Mouse (Mus musculus): Measurements from ENCODE around the gene Timm8b. TPM values are rescaled to one million over a fixed set of nuclear protein-coding genes. Genes with fewer than 3 reads are reported as not detected.

The Timm8b gene
- polyA plus RNA-seq, 1 experiment from 2014 or later = 325 TPM

DNA sequence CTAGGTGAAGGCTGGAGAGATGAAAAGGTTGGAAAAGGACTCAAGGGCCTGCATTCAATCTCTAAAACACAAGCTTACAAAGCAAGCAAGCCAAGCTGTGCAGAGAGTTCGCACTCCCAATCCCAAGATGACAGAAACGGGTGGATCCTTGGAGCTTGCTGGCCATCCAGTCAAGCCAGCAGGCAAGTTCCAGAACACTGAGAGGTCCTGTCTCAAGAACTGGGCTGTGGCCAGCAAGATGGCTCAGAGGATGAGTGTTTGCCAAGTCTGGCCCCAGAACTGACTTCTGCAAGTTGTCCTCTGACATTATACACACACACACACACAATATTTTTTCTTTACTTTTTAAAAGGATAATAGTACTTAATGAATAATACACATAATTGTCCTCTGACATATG is 35.8 kb upstream of the Timm8b start:
- Histone ChIP-seq H3K4me1 (ENCODE audit: control insufficient read depth, insufficient read depth, low read length) (no peaks in the 10 kb centered on the region), H3K27me3 (ENCODE audit: control insufficient read depth, insufficient read depth, low read depth, low read length) (no peaks in the 10 kb centered on the region), H3K27ac (ENCODE audit: low read length) (no peak overlapping the region), H3K36me3 (ENCODE audit: control insufficient read depth, insufficient read depth, low read length) (no peaks in the 10 kb centered on the region), H3K9ac (ENCODE audit: low read depth, low read length) (no peak overlapping the region), H3K9me3 (replicated peaks; ENCODE audit: control insufficient read depth, low read length, poor library complexity, severe bottlenecking) (no peaks in the 10 kb centered on the region), H3K4me3 (ENCODE audit: low read depth, low read length) (no peak overlapping the region), H3K4me2 (ENCODE audit: low read length) (no peak overlapping the region)
- ATAC-seq = no peak
- WGBS = 76% methylated on average over 2 of the region's 2 CpGs

DNA sequence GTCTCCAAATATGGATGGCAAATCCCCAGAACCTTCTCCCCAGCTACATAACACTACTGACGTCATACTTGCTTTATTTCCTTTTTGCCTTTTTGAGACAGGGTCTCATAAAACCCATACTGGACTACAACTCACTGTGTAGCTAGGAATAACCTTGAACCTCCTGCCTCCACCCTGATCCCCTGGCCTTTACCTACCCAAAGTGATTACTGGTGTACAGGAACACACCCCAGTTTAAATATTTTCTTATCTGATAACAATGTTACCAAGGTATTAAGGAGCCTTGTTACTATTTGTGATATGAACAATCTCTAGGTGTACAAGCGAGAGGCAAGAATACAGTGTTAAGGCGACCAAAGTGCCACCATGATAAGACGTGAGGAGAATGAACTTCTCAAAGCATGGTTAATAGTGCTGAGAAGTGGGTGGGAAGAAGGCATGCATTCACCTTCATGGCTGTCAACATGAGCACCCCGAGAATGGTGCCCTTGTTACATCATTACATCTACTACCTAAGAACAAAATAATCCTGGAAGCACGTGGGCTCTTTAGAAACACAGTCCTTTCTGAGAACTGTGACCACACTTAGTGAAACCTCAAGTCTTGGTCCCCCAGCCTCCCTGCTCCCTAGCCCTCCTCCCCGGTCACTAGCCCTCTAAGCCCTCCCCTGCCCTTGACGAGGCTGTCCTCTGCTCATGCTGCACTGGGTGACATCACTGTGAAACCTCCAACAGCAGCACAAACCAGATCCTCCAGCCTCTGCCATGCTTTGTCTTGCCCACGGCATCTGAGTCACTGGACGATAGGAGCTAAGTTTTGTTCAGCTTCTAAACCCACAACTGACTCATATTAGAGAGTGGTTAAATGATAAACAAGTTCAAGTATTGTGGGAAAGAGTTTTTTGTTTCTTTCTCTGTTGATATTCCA is 33.8 kb upstream of the Timm8b start:
- Histone ChIP-seq H3K4me3 (ENCODE audit: low read depth, low read length) (no peak overlapping the region), H3K4me1 (ENCODE audit: control insufficient read depth, insufficient read depth, low read length) (no peaks in the 10 kb centered on the region), H3K36me3 (ENCODE audit: control insufficient read depth, insufficient read depth, low read length) (no peaks in the 10 kb centered on the region), H3K9me3 (replicated peaks; ENCODE audit: control insufficient read depth, low read length, poor library complexity, severe bottlenecking) (no peaks in the 10 kb centered on the region), H3K4me2 (ENCODE audit: low read length) (no peak overlapping the region), H3K27ac (ENCODE audit: low read length) (no peak overlapping the region), H3K27me3 (ENCODE audit: control insufficient read depth, insufficient read depth, low read depth, low read length) (no peaks in the 10 kb centered on the region), H3K9ac (ENCODE audit: low read depth, low read length) (no peak overlapping the region)
- 82% methylated on average over 10 of the region's 10 CpGs for WGBS
- no peak for ATAC-seq

DNA sequence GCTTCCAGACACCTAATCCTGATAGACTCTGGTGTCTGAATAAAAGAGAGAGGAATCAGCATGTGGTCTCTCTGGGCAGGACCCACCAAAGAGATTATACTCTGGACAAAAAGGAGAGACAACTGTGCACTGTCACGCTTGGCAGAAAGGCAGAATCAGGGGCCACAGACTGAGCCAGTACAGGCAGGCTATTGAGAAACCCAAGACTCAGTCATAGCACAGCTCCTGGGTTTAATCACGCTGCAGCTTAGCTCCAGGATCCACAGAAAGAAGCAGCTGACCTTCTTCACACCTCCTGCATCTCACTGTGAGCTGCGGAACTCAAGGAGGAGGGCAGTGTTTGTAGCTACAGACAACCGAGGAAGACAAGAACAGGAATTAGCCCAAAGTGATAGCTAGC is 23.3 kb upstream of the Timm8b start:
- WGBS = 9% methylated on average over 4 of the region's 4 CpGs
- ATAC-seq = no peak
- H3K4me1 ChIP-seq (ENCODE audit: control insufficient read depth, insufficient read depth, low read length) = no peaks in the 10 kb centered on the region

DNA sequence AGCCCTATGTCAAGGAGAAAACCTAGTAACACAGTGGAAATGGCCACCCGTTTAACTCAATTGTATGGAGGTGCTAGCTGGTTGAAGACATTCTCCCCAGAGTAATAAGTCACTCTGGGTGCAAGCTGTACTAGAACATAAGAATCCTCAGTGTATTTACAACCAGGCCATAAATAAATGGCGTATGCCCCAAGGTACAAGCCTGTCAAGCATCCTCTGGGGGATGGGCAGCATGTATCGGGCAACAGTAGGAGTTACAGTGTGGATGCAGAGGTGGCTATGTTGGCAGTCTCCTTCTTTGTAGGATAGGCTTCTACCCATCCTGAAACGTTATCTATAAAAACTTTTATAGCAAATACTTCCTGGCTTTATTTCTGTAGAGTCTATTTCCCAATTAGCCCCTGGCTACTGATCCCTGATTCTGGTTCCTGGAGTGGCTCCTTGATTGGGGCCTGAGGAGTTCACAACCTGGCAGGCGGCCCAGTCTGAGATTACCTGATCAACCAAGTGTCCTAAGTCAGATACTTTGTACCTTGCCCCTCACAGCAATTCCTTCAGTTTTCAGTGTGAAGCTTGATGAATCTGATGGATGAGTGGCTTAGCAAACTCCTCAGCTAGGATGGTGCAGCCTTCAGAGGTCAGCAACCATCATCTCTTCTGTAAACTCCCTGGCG is 18.4 kb upstream of the Timm8b start:
- Histone ChIP-seq H3K27me3 (ENCODE audit: control insufficient read depth, insufficient read depth, low read depth, low read length) (no peaks in the 10 kb centered on the region), H3K9me3 (replicated peaks; ENCODE audit: control insufficient read depth, low read length, poor library complexity, severe bottlenecking) (no peaks in the 10 kb centered on the region), H3K4me1 (ENCODE audit: control insufficient read depth, insufficient read depth, low read length) (no peaks in the 10 kb centered on the region), H3K4me2 (ENCODE audit: low read length) (no peak overlapping the region), H3K27ac (ENCODE audit: low read length) (no peak overlapping the region), H3K36me3 (ENCODE audit: control insufficient read depth, insufficient read depth, low read length) (no peaks in the 10 kb centered on the region), H3K4me3 (ENCODE audit: low read depth, low read length) (no peak overlapping the region), H3K9ac (ENCODE audit: low read depth, low read length) (no peak overlapping the region)
- WGBS = 79% methylated on average over 6 of the region's 6 CpGs
- ATAC-seq = no peak

More for the DNA sequence above, 23.3 kb upstream of the Timm8b start:
- no peaks in the 10 kb centered on the region for H3K36me3 ChIP-seq (ENCODE audit: control insufficient read depth, insufficient read depth, low read length)
- H3K4me2 ChIP-seq (ENCODE audit: low read length) = no peak overlapping the region
- no peaks in the 10 kb centered on the region for H3K27me3 ChIP-seq (ENCODE audit: control insufficient read depth, insufficient read depth, low read depth, low read length)
- no peak overlapping the region for H3K27ac ChIP-seq (ENCODE audit: low read length)
- no peak overlapping the region for H3K9ac ChIP-seq (ENCODE audit: low read depth, low read length)
- no peak overlapping the region for H3K4me3 ChIP-seq (ENCODE audit: low read depth, low read length)
- H3K9me3 ChIP-seq (replicated peaks; ENCODE audit: control insufficient read depth, low read length, poor library complexity, severe bottlenecking) = no peaks in the 10 kb centered on the region

DNA sequence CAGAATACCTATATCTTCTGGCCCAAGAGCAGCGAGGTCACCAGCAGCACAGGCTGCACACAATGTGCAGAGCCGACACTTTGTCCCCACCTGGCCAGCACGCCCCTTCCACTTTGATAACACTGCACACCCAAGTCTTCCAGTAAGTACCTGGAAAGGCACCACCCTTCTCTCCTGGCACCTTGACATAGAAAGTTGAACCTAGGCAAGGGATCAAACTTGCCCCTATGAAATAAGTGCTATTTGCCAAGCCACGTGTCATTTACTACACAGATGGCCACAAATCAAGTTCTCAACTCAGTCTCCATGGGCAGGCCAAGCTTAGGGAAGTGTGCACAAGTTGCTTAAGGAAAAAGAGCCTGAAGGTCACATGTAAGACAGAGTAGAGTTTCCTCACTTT is 16.8 kb upstream of the Timm8b start:
- H3K36me3 ChIP-seq (ENCODE audit: control insufficient read depth, insufficient read depth, low read length) = no peaks in the 10 kb centered on the region
- no peaks in the 10 kb centered on the region for H3K4me1 ChIP-seq (ENCODE audit: control insufficient read depth, insufficient read depth, low read length)
- no peak overlapping the region for H3K9ac ChIP-seq (ENCODE audit: low read depth, low read length)
- no peak overlapping the region for H3K27ac ChIP-seq (ENCODE audit: low read length)
- no peaks in the 10 kb centered on the region for H3K9me3 ChIP-seq (replicated peaks; ENCODE audit: control insufficient read depth, low read length, poor library complexity, severe bottlenecking)
- ATAC-seq = no peak
- no peaks in the 10 kb centered on the region for H3K27me3 ChIP-seq (ENCODE audit: control insufficient read depth, insufficient read depth, low read depth, low read length)
- H3K4me3 ChIP-seq (ENCODE audit: low read depth, low read length) = no peak overlapping the region
- H3K4me2 ChIP-seq (ENCODE audit: low read length) = no peak overlapping the region
- WGBS = 78% methylated on average over 4 of the region's 4 CpGs

DNA sequence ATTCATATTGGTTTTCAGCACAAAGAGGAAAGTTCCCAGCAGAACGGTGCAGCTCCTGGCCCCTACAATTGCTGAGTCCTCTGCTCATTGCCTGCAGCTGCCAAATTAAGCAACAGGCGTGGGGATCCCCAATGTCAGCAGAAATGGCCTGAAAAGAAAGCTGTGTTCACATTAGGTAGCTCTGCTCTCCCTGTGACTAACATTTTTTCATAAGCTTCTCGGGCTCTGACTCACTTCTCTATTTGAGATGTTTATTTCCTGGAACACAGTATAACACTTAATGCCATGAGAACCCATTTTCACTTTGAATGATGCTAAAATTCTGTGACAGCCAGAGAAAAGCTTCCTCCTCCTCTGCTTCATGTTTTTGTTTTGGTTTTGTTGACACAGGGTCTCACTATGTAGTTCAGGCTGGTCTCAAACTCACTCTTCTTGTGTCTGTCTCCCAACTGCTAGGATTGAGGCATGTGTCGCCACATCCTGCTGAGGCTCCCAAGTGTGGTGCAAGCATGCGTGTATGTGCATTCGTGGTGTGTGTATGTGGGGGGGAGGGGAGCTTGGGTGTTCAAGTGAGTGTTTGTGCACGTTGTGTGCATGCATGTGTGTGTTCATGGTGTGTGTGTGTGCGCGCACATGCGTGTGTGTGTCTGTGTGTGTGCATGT is 12.7 kb upstream of the Timm8b start:
- no peaks in the 10 kb centered on the region for H3K4me1 ChIP-seq (ENCODE audit: control insufficient read depth, insufficient read depth, low read length)
- 80% methylated on average over 10 of the region's 10 CpGs for WGBS
- no peak overlapping the region for H3K9ac ChIP-seq (ENCODE audit: low read depth, low read length)
- no peaks in the 10 kb centered on the region for H3K27me3 ChIP-seq (ENCODE audit: control insufficient read depth, insufficient read depth, low read depth, low read length)
- H3K9me3 ChIP-seq (replicated peaks; ENCODE audit: control insufficient read depth, low read length, poor library complexity, severe bottlenecking) = no peaks in the 10 kb centered on the region
- no peak overlapping the region for H3K4me3 ChIP-seq (ENCODE audit: low read depth, low read length)
- no peak overlapping the region for H3K27ac ChIP-seq (ENCODE audit: low read length)
- peaks cover 5% of the 10 kb centered on the region for H3K36me3 ChIP-seq (ENCODE audit: control insufficient read depth, insufficient read depth, low read length)
- no peak overlapping the region for H3K4me2 ChIP-seq (ENCODE audit: low read length)
- ATAC-seq = no peak

DNA sequence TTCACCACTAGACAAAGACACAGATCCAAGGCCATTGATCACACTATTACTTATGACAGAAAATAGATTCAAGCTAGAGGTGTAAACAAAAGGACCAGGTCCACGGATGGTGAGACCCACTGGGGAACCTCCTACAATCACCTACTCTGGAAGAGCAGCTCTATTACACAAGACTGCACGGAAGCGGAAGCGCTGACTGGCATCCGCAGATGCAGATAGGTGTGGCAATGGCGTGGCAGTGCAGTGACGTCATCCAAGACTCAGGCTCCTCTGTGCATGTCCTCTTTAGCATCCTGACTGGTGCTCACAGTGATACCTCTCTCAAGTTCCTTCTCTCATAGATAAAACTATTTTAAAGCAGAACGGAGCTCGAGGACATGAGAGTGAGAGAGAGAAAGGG is 10.8 kb upstream of the Timm8b start:
- Histone ChIP-seq H3K9ac (ENCODE audit: low read depth, low read length) (no peak overlapping the region), H3K4me3 (ENCODE audit: low read depth, low read length) (no peak overlapping the region), H3K9me3 (replicated peaks; ENCODE audit: control insufficient read depth, low read length, poor library complexity, severe bottlenecking) (no peaks in the 10 kb centered on the region), H3K4me1 (ENCODE audit: control insufficient read depth, insufficient read depth, low read length) (no peaks in the 10 kb centered on the region), H3K27ac (ENCODE audit: low read length) (no peak overlapping the region), H3K4me2 (ENCODE audit: low read length) (no peak overlapping the region), H3K27me3 (ENCODE audit: control insufficient read depth, insufficient read depth, low read depth, low read length) (no peaks in the 10 kb centered on the region), H3K36me3 (ENCODE audit: control insufficient read depth, insufficient read depth, low read length) (peaks cover 18% of the 10 kb centered on the region)
- no peak for ATAC-seq
- 92% methylated on average over 9 of the region's 9 CpGs for WGBS

DNA sequence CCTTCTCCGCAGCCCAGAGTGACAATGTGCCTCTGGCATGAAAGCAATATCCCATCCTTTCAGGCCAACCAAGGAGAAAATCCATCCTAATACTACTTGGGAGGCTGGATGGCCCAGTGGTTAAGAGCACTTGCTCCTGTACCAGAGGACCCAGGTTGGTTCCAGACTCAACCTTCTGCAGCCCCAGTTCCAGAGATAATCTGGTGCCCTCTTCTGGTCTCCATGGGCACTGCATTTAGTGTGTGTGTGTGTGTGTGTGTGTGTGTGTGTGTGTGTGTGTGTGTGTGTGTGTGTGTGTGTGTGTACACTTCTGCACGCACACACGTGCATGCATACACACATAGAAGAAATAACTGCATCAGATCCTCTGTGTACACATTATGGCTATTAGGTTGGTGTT is 10.2 kb upstream of the Timm8b start:
- Histone ChIP-seq H3K4me1 (ENCODE audit: control insufficient read depth, insufficient read depth, low read length) (no peaks in the 10 kb centered on the region), H3K27me3 (ENCODE audit: control insufficient read depth, insufficient read depth, low read depth, low read length) (no peaks in the 10 kb centered on the region), H3K9ac (ENCODE audit: low read depth, low read length) (no peak overlapping the region), H3K9me3 (replicated peaks; ENCODE audit: control insufficient read depth, low read length, poor library complexity, severe bottlenecking) (no peaks in the 10 kb centered on the region), H3K4me2 (ENCODE audit: low read length) (no peak overlapping the region), H3K4me3 (ENCODE audit: low read depth, low read length) (no peak overlapping the region), H3K36me3 (ENCODE audit: control insufficient read depth, insufficient read depth, low read length) (peaks cover 23% of the 10 kb centered on the region), H3K27ac (ENCODE audit: low read length) (no peak overlapping the region)
- ATAC-seq = no peak
- 85% methylated on average over 3 of the region's 3 CpGs for WGBS
